Mouse (Mus musculus): ENCODE results near the gene Ubqln1.
"Not testable (repeated sequence)": the region's sequence is repeated elsewhere in the genome, so short reads cannot be mapped to it uniquely, and the experiment has no call there.

The Ubqln1 gene

DNA sequence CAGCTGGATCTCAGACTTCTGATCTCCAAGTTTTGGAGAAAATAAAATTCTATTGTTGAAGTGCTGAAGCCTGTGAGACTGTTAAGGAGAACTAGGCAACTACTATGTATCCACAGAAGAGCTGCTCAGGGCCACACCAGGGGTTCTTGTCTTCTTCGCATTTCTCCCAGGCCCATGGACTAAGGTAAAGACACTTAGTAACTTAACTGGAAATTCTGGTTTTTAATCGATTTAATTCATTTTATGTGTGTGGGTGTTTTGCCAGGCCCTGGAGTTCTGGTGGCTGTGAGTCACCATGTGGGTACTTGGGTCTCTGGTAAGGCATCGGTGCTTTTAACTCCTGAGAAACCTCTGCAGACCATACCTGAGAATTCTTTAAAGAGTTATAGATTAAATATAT is 65.8 kb downstream of the Ubqln1 start:
- DNase-seq: no peak

DNA sequence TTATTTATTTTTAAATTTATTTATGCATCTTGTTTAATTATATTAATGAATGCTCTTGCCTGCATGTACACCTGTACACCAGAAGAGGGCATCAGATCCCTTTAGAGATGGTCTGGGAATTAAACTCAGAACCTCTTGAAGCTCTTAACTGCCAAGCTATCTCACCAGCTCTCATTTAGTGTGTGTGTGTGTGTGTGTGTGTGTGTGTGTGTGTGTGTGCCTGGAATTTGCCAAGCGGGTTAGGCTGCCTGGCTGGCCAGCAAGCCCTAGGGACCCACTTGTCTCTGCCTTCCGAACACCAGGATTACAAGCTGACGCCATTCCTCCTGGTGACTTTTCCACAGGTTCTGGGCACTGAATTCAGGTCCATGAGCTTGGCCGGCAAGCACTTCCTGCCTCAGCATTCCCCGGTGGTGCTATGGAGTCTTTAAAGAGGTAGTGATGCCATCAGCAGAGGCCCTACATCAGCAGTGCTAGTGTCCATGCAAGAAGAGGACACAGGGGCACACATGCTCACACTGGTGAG is 66.4 kb downstream of the Ubqln1 start:
- no peak for DNase-seq

DNA sequence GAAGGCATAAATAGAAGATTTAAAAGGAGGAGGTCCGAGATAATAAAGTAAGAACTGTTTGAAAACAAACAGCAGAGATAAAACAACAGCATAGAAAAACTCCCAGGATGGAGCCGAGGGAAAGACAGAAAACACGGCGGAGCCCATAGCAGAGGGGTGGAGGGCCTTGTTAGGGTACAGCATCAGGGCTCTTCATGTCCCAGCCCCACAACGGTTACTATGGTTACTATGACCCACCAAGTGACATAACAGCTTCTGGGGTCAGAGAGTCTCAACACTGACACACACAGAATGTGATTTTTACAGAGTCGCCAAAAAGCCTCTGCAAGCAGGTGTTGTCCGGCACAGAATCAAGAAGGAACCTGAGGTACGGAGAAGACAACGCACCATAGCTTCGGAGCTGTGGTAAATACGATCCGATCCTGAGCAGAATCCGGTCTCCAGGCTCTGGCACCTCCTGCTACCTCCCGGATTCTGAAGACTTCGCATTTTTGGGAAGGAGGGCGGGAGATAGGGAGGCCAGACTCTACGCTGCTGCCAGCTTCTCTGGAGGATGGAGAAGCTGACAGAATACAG is 67.1 kb downstream of the Ubqln1 start:
- peak; percentile 24 for DNase-seq

DNA sequence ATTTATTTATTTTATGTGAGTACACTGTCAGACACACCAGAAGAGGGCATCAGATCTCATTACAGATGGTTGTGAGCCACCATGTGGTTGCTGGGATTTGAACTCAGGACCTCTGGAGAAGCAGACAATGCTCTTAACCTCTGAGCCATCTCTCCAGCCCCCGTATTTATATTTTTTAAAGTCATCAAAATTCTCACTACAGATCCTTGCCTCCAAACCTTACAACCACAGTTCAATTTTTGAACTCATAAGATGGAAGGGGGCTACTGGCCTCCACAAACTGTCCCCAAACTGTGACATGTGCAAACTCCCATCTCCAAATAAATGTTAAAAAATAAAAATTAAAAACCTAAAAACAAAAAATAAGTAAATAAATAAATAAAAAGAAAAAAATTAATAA is 67.7 kb downstream of the Ubqln1 start:
- no peak for DNase-seq

DNA sequence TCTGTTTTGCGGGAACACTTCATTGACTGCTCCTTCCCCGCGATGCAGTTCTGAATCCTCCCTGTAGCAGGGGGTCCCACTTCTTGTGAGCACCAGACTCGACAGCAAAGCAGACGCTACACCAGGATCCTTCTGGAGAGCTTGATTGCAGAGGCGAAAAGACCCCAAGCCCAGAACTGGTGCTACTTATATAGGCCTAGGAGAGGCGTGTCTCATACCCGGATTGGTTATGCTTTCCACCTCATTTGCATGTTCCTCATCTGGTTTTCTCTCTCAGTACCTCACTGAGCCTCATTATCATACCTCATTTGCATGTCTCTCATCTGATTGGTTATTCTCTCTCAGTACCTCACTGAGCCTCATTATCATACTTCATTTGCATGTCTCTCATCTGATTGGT is 68.8 kb downstream of the Ubqln1 start:
- DNase-seq: not testable (repeated sequence)

DNA sequence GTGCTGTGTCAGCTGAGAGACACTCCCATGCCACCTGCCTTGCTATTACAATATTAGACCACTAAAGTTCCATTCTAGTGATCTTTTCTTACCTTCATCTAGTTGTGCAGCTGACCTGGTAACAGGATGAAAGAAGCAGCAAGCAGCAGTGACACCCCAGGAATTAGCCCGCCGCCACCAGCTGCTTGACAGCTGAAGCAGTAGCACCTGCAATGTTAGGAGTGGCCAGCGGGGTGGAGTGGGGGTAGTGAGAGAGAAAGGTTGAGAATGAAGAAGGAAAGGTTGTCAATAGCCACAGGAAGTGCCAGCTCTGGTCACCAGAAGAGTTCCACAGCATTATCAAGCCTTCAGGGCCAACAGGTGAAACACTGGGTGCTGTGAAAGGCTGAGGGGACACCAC is 83.8 kb downstream of the Ubqln1 start:
- no peak for DNase-seq

DNA sequence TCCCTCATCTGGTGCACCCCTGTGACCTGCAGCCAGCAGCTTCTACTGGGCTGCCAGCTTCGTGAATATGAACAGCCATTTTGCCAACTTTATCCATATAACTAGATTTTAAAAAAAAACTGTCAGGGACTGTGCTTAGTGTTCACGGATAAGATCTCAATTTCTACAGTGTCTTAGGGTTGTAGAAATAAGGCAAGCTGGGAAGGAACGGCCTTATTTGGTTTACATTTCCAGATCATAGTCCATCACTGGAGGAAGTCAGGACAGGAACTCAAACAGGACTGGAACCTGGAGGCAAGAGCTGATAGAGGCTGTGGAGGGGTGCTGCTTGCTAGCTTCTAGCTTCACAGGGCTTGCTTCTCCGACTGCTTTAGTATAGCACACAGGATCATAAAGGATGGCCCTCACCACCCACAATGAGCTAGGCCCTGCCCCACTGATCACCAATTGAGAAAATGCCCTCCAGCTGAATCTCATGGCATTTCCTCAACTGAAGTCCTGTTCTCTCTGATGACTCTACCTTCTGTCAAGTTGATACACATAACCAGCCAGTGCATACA is 85.7 kb downstream of the Ubqln1 start:
- peak; percentile 24 for DNase-seq

DNA sequence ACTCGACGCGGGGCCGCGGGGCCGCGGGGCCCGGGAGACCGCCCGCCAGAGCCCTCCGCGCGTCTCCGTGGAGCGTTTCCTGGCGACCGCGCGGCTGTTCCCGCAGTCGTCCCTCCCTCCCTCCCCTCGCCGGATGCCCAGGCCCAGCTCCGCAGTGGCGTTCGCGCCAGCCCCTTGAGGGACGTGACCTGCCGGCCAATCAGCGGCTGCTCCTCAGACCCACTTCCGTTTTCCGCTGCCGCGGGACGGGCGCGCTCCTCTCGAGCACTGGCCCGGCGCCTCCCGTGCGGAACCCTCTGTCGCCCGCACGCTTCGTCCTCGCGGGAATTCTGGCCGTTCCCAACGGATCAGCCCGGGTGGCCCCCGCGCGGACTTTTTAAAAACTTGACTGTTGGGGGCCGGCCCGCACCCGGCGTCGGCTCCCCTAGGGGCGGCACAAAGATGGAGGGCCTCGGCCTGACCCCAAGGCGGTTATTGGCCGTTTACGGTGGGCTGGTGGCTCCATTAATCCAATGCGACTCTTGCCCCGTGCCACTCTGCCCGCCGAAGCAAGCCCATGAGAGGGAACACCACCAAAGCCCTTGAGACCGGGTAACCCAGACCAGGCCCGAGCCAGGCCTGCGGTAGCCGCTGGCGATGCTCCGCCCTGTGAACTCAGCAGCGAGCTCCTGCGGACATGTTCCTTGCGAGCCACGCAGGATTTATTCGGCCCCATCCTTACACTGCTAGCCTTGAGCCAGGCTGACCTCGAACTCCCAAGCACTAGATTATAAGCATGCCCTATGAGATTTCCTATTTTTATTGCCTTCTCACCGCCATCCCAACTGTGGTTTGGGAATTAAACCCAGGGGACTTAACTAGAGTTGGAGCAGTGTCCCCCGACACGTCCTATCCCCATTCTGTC is 86.4 kb downstream of the Ubqln1 start:
- peak; percentile 96 for DNase-seq

DNA sequence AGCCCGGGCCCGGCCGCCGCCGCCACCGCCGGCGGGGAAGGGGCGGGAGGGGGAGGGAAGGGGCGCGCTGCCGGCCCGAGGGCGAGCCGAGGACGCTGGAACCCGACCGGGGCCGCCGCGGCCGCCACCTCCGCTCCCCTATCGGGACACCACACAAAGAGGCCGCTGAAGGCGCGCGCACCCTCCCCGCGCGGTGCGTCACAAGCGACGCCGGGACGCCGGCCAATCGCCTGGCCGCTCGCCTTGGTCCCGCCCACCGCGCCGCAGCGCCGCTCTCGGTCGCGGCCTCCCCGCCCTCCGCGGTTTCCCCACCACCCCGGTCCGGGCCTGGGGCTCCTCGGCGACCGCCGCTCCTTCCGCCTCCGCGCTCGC is 87.1 kb downstream of the Ubqln1 start, which contains the start of gene Hnrnpa0:
TSS of gene Hnrnpa0 (minus strand) at position 161 of the 372 bp plus-strand sequence.
- DNase-seq: peak; percentile 90

DNA sequence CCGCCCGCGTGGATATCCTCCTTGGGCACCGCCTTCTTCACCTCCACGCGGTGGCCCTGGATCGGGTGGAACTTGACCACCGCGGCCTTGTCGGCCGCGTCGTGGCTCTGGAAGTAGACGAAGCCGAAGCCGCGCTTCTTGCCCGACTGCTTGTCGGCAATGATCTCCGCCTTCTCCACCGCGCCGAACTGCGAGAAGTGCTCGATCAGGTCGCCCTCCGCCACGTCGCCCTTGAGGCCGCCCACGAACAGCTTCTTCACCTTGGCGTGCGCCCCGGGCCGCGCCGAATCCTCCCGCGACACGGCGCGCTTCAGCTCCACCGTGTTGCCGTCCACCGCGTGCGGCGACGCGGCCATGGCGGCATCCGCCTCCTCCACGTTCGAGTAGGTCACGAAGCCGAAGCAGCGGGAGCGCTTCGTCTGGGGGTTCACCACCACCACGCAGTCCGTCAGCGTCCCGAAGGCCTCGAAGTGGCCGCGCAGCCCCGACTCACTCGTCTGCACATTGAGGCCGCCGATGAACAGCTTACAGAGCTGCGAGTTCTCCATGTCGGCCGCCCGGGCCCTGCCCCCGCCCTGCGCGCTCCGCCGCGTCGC is 87.6 kb downstream of the Ubqln1 start:
- peak; percentile 44 for DNase-seq

DNA sequence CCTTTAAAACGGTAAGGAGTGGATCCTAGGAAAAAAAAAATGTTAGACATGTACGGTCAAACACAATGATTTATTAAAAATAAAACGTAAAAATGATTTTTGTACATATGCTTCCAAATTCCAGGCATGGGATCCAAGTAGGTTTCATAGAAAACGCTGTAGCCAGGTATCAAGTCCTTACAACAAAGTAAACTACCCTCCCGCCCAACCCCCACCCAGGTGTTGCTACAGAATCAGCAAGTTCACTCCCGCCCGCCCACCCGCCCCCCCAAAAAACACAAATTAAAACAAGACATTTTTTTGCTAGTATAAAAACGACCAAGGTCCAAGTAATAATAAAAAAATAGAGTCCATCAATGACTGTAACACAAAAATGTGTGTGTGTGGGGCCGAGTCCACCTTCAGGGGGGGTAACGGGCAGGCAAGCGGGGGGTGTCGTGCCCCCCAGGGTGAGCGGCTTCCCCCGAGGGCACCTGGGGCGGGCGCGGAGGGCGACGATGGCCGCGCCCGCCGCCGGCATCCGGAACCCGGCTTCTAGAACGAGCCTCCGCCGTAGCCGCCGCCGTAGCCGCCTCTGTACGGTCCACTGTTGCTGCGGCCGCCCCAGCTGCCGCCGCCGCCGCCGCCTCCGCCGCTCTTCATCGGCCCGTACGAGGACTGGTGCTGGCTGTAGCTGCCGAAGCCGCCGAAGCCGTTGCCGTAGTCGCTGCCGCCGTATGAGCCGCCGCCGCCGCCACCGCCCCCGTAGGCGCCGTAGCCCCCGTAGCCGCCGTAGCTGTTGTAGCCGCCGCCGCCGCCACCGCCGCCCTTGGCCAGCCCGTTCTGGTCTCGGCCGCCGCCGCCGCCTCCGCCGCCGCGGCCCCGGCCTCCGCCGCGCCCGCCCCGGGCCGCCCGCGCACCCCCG is 88.3 kb downstream of the Ubqln1 start:
- DNase-seq: no peak

Measured in kidney, adult 11 months (tissue).